17 mouse cellular contexts compared by ENCODE assay signal in the genomic region with DNA sequence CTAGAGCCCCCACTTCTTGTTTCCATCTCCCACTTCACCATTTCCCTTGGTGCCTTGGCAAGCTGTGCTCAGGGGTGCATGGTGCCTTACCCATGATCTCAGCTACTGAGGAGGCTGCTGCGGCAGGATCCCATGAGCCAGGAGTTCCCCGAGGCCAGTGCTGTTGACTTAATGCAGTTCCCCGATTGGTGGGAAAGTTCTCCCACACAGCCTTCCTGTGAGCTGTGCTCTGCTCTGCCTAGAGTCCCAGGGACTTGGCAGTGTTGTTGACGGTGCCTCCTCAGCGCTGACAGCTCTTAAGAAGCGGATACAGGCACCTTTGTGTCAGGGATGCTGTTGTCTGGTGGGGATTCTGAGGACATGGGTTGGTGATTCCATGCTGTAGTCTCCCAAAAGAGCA.
"Had no signal": no experiment of that assay in that cellular context is flagged by ENCODE, and none has a peak within 500 bp of the region (broad histone marks: within the 10 kb centered on the region; RNA-seq: fewer than 3 reads in every experiment).

No protein-coding gene starts in this region.

- ATAC-seq: liver, embryonic 12.5 days; liver, postnatal 0 days; lung, postnatal 0 days; midbrain, embryonic 13.5 days; midbrain, embryonic 15.5 days; midbrain, embryonic 16.5 days had no signal

- DNase-seq: left cerebral cortex, postnatal 4 days; liver; liver, embryonic 13.5 days; liver, postnatal 0 days; lung, adult 18-20 months; lung, adult 2 months; lung, embryonic 14.5 days; lung, postnatal 10 days; lung, postnatal 14 days; lung, postnatal 36 days; lung, postnatal 4 days; midbrain, embryonic 14.5 days had no signal
